Mouse (Mus musculus) embryo, embryonic 11 days (tissue): ENCODE measurements around the gene Wdr20.
"Not testable (repeated sequence)": the region's sequence is repeated elsewhere in the genome, so short reads cannot be mapped to it uniquely, and the experiment has no call there.

Experiments used
- DNase-seq: peaks from one replicate; pipeline ENCODE4 v3.0.0-alpha.2; 2015

The Wdr20 gene

DNA sequence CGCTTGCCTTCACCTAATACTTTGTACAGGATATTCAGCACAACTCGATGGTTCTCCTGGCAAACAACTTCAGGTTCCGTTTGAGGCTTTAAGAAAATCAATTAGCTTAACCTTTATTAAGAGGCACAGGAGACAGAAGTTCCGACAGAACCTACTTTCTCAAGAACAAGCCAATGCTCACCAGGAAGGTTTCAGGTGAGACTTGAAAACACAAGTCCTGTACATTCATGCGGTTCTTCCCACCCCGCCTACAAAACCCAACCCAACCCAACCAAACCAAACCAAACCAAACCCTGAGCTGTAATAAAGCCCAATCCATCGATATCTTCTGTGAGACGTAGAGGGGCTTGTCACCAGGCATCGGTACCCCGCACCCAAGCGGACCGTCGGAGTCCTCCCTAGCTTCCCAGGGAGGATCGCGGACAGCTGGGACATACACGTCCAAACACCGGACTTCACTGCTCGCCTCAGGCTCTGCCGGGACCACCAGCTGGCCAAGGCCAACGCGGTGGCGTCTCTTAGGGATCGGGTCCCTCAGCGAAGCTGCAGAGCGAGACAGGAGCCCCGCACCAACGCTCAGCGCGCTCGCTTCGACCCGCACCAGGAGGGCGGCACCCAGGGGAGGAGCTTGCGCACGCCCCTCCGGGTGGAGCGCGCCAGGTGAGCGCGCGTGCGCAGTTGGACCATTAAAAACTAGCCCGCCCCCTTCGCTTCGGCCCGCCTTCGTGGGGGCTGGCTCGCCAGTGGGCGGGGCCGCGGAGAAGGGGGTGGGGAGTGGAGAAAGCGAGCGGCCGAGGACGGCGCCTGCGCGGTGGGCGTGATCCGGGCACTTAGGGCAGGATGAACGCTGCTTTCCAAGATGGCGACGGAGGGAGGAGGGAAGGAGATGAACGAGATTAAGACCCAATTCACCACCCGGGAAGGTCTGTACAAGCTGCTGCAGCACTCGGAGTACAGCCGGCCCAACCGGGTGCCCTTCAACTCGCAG lies at the start of gene Wdr20:
TSS of gene Wdr20 (plus strand) at position 775 of the 988 bp plus-strand sequence.
- DNase-seq = peak; percentile 97

DNA sequence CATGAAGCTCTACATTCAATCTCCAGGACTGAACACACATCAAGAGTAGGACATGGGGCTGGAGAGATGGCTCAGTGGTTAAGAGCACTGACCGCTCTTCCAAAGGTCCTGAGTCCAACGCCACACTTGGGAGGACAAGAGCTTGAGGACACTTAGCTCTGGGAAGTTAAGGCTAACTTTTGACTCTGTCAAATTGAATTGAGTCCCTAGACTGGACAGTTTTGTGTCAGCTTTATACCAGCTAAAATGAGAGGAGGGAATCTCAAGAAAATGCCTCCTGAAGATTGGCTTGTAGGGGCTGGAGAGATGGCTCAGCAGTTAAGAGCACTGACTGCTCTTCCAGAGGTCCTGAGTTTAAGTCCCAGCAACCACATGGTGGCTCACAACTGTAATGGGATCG lies 48.8 kb upstream of the Wdr20 start:
- DNase-seq = not testable (repeated sequence)

DNA sequence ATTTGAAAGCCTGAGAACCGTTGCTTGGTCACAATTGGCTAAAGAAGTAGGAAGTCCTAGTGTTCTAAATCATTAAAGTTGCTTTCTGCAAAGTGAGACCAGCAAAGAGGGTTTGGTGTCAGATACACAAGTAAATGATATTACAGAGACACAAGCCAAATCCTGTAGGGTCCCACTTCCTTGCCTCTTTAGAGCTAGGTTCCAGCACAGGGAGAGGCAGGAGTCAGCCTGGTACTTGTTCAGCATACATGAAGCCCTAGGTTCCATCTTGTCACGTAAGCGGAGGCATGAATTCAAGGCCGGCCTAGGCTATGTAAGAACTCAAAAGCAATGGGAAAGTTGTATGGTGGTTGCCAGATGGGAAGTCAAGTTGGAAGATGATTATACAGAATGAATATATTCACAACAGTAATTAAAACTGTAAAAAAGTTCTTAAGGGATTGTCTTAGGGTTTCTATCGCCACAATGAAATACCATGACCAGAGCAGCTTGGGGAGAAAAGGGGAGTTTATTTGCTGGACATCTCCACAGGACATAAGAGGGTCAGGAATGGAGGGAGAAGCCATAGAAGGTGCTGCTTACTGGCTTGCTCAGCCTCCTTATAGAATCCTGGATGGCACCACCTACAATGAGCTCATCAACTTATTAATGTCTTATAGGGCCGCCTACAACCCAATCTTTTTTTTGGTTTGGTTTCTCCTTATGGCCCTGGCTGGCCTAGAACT lies 47.7 kb upstream of the Wdr20 start:
- DNase-seq = no peak

DNA sequence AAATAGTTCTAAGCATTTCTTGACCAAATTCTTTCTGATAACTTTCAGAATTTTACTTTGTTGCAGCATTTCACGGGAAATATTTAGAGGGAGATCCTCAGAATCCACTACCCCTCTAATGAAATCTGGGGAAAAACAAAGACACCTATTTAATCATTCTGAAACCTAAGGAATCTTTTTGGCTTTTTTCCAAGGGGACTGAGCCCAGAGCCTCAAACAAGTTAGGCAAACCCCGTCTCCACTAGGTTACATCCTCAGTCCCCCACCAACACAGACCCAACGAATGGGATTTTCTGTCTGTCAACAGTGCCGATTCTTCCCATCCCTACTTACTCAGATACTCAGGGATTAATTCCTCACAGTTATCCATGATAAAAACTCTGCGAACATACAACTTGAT lies 44.4 kb upstream of the Wdr20 start:
- not testable (repeated sequence) for DNase-seq

DNA sequence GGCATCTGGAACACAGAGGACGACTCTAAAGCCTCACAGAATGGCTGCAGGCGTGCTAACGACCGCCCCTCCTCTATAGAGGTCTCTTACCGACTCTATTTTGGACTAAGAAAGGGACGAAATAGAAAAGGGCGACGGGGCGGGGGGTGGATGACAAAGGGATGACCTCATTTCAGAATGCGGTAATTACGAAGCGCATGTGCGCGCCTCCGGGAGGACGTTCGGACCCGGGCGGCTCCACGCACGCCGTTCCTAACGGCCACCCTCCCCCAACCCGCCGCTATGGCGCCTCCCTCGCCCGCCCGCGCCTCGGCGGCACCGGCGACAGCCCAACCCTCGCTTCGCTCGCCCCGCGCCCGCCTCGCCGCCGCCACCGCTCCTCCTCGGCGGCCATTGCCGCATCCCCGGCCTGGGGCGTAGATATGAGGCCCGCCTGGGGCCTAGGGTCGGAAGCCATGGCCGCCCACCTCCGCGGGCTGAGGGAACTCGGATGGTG lies 42.0 kb upstream of the Wdr20 start:
- peak; percentile 79 for DNase-seq

DNA sequence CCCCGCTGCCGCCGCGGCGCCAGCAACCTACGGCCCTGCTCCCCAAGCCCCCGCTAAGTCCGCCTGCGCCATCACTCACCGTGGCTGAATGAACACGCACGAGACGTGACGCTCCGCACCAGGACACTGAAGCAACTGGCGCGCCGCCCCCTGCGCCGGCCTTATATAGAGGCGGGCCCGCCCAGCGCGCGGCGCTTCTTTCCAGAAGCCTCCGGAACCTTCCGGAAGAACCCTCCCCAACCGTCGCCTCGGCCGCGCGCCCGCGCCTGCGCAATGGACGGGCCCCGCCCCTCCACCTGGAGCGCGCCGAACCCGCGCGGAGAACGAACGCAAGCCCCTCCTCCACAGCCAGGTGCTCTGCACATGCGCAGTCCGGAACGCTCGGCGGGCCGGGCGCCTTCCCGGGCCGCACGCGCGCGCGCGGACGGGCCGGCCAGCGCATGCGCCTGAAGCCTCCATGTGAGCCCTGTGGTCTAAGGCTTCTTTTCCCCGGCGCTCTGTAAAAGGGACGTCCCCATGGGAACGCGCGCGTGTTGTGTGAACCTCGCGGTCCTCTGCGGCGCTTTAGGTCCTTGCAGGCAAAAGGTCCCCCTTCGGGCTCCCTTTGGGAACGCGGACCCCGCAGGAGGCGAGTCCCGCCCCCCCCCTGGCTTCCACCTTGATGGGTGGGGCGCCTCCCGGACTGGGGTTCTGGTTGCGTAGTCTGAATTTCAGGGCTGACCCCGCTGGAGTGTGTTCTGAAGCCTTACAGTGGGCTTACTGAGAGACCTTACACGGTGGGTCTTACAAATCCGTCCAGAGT lies 41.4 kb upstream of the Wdr20 start:
- DNase-seq = peak; percentile 97

DNA sequence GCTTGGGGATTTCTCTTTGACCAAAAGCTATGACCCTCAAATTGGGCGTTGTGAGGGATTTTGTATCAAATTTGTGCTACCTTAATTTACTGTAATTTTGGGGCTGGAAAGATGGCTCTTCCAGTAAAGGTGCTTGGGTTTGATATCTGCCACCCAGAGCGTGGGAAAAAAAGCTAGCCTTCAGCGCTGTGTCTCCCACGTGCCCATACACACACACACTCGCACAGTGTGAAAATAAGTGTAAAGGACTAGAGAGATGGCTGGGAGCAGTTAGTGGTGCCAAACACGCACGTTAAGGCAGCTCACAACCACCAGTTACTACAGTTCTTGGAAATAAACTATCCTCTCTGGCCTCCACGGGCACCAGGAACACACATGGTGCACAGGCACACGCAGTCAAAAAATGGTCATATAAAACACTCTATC lies 40.8 kb upstream of the Wdr20 start:
- no peak for DNase-seq

DNA sequence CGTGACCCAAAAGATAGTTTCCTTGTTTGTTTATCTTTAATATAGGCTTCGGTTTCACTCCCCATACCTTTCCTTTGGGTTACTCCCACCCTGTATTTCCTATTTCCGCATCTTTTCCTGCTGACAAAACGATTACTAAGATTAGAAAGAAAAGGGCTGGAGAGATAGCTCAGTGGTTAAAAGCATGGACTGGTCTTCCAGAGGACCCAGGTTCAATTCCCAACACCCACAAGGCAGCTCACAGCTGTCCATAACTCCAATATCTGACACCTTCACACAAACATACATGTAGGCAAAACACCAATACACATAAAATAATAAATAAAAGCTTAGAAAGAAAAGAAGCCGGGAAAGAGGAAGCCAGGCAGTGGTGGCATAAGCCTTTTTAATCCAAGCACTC lies 40.3 kb upstream of the Wdr20 start:
- no peak for DNase-seq

DNA sequence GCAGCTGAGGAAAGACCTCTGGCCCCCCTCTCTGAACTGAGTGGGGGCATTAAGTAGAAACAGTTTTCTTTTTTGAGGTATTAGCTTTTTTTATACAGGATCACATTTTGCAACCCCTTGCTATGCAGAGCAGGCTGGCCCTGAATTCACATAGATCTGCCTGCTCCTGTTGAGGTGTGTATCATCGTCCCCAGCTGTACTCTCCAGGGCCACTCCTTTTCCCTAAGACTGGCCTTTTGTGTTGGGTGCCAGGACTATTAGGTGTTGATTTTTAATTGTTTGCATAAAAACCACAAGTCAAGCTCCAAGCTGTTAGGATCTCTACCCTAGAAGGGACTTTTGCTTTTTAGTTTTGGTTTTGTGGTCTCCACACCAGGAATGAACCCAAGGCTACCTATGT lies 39.7 kb upstream of the Wdr20 start:
- no peak for DNase-seq

DNA sequence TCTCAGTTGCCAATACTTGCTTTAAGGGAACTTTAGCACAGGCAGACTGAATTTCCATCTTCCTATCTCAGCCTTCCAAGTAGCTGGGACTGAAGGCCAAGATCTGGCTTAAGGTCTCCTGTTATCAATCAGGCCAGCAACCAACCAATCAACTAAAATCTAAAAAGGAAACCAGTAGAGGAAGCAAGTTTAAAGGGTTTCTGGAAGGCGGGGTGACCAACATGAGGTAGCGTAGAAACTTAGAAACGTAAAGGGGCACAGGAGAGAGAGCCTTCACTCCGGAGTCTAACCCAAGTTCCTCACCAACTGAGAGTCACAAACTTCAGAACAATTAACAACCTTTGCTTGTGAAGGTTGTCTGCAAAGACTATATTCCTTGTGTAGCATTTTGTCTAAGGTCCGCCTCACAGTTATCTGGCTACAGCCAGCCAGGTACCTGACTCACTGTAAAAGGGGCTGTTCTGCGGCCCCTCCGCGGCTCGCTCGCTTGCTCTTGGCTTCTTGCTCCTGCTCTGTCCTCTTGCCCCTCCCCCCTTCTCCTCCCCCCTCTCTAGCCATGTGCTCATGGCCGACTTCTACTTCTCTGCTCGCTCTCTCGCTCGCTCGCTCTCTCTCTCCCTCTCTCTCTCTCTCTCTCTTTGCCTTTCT lies 39.1 kb upstream of the Wdr20 start:
- peak; percentile 39 for DNase-seq

DNA sequence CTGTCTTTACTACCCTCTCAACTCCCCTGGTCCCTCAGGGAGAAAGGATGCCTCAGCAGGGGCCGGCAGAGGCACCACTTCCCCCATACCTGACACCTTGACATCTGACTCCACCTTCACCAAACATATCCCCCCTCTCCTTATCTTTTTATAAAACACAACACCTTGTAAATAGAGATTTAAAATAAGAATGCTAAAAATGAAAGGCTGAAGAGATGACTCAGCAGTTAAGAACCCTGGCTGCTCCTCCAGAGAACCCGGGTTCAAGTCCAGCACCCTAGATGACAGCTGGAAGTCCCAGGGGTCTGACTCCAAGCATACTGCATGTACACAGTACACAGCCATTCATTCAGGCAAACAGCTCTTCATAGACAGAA lies 38.6 kb upstream of the Wdr20 start:
- DNase-seq = no peak

DNA sequence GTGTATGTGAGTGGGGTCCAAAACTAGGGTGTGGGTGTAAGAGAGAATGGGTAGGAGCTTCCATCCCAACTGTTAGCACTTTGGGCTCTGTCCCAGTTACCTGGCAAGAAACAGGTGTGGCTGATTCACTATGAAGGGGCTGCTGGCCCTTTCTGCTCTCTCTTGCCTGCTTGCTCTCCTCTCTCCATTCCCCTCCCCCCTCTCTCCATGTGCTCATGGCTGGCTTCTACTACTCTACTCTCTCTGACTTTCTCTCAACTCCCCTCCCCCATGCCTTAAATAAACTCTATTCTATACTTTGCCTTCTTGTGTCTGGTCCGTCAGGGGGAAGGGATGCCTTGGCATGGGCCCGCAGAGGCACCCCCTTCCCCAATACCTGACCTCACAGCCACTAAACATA lies 37.0 kb upstream of the Wdr20 start:
- no peak for DNase-seq

DNA sequence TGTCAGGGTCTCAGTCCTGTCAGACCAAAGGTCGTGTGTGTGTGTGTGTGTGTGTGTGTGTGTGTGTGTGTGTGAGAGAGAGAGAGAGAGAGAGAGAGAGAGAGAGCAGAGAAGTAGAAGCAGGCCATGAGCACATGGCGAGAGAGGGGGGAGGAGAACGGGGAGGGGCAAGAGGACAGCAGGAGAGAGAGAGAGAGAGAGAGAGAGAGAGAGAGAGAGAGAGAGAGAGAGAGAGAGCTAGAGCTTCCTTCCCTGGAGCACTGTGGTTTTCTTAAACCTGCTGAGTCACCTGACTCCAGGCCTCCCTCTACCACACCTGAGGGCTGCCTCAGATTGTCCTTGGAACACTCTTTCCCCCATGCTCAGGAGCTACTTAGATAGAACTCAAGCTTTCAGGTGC lies 36.4 kb upstream of the Wdr20 start:
- not testable (repeated sequence) for DNase-seq

DNA sequence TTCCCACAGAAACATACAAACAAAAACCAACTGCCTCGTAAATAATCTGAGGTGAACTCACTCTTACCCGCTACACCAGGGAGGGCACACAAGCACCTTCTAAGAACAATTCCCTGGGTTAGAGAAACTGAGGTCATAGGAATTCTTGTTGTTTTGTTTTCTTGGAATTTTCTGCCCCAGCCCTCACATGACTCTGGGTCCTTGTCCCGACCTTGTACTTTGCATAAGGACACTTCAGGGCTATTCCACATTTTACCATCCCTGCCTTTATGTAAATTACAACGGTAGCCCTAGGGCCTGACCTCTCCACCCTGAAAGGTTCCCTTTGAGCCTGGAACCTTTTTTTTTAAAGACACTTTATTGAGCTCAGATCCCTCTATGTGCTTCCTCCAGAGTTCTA lies 35.2 kb upstream of the Wdr20 start, which contains the start of gene Hsp90aa1:
TSS of gene Hsp90aa1 (minus strand) at position 173 of the 400 bp plus-strand sequence.
- DNase-seq = no peak

DNA sequence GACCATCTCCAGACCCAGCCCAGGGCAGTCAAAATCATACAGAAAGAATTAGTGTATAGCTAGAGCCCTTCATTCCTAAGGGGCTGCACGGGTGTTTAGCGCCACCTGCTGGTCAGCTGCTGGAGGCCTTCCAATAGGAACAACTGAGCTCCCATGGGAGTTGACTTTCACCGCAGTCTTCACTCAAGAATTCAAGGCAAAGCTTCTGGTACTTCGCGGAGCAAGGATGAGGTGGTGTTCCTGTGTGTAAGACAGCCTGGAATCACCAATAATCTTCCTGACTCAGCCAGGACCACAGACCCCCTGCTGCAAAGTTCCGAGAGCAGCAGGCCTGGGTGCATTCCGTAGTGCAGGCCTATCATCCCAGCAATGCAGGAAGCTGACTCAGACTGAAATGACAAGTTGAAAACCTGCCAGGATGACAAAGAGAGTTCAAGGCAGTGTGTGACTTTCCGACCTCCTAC lies 34.7 kb upstream of the Wdr20 start:
- DNase-seq = peak; percentile 92

DNA sequence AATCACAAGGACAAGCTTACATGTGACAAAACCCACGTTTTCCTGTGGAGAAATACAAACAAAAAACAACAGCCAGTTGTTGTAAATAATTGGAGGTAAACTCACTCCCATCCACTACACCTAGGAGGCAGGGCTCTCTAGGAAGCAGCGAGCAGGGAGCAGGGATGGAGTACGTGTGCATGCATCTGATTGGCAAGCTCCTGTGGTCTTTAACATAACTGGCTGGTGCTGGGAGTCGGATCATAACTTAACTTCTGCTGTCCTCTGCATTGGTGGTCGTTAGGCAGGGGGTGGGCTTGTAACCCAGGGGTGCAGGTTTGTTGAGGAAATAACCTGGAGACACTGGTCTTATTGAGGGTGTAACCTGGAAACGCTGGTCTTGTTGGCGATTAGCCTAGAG lies 34.1 kb upstream of the Wdr20 start:
- DNase-seq = no peak

DNA sequence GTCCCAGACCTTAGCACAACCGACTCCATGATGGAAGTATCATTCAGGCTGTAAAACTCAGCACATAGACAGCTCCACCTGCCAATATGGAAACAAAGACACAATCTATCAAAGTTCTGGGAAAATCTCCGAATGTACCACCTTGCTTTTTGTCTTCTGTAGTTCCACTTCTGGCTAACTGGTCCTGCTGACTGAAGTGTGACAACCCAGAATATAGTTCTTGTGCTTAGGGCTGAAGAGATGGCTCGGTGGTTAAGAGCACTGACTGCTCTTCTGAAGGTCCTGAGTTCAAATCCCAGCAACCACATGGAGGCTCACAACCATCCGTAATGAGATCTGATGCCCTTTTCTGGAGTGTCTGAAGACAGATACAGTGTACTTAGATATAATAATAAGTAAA lies 32.3 kb upstream of the Wdr20 start:
- not testable (repeated sequence) for DNase-seq

DNA sequence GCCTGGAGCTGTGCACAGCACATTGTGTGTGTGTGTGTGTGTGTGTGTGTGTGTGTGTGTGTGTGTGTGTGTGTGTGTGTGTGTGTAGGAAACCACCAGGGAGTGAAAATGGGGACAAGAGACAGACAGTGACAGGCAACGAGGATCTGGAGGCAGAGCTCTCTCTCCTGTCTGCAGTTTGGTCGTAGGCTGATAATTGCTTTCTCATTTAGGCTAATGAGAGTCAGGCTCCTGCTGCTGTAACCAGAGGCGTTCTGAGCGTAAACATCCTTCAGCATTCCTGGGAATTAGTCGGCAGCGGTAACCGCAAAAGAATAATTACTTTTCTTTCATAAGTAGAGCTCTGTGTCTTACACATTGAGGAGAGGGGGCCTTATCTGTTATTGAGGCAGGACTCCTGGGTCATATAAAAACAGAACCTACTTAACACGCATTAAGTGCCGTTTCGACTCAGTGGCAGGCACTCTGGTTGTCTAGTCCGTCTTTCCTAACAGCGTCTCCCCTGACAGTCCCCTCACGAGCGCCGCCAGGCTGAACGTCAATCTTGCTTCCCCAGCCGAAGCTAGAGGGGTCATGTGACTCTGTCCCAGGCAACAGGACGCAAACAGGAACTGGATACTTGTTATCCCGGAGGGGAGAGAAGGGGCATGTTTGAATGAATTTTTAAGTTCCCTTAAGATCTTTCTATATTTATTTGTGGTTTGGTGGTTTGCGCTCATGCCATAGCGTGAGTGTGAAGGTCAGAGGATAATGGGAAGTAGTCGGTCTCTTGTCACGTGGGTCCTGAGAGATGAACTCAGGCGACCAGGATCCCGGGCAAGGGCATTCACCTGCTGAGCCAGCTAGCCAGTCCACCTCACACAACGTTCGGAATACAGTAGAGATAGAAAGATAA lies 31.2 kb upstream of the Wdr20 start:
- DNase-seq = peak; percentile 80

DNA sequence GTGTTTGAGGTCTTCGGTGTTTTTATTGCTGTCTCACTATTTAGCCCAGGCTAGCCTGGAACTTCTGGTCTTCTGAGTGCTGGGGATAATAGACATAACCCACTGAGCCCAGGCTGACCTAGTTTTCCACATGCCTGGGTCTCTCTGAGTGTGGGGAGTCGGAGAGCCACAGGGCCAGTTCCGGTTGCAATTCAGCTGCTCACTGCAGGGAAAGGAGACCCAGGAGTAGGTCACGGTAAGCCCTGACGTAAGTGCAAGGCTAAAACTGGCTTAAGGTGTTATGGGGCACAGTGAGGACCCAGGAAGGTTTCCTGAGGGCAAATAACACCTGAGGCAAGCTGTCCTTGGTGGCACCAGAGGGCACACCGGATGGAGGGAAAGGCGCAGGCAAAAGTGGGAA lies 30.3 kb upstream of the Wdr20 start:
- no peak for DNase-seq

DNA sequence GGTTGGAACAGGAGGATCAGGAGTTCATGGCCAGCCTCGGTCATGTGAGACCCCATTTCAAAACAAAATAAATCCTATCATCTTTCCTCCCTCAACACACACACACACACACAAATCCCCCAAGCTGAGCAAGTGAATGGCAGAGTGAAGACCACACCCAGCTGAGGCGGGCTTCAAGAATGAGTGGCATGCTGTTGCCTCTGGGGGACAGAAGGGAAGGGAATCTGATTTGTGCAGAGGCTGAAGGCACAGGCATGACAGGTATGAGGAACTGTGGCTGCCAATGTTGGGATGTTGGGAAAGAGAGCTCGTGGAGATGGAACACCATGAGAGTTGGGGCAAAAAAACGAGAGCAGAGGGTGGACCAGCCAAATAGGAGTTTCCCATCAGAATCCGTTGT lies 26.5 kb upstream of the Wdr20 start:
- DNase-seq = no peak

DNA sequence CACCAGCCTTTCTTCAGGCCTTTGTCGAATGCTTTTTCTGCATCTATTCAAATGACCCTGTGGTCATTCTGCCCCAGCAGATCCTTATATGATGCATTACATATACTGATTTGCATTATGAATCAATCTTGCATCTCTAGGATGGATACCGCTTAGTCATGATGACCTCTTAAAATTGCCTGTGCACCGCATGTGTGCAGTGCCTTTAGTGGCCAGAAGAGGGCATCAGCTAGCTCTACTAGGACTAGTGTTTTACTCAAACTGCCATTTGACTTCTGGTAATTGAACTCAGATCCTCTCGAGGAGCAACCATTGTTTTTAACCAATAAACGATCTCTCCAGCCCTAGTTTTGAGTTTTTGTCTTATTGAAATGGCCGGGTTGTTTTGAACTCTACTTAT lies 24.0 kb upstream of the Wdr20 start:
- DNase-seq = no peak
